ENCODE assay signal across 22 mouse cellular contexts in the genomic region with DNA sequence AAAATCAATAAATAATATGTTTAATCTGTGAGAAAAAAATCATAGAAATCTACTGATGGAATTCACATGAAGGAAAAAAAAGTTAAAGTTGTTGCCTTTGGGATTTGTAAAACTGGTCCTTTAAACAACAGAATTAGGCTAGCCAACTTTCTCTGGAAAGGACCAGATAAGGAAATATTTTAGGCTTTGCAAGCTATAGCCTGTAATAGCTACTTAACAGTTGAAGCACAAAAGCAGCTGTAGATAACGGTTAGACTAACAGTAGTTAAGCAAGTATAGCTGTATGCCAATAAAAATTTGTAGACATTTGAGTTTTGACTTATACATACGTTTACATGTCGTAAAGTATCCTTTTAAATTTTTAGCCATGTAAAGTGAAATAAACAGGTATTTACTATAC. TPM values are rescaled to one million over a fixed set of nuclear protein-coding genes. Genes with fewer than 3 reads are reported as not detected.
DNase-seq lines count a peak whose midpoint lies in the region; ATAC-seq and TF ChIP-seq lines count a peak whose summit lies in the region.
"Had no signal": no experiment of that assay in that cellular context is flagged by ENCODE, and none has a peak within 500 bp of the region (broad histone marks: within the 10 kb centered on the region; RNA-seq: fewer than 3 reads in every experiment).

No protein-coding gene starts in this region.

- H3K9me3 ChIP-seq in MEL (replicated peaks; ENCODE audit: insufficient read depth, low read length): no peaks in the 10 kb centered on the region
- H3K9me3 ChIP-seq in midbrain, embryonic 11.5 days (ENCODE audit: control insufficient read depth, low read length): no peaks in the 10 kb centered on the region
- H3K9me3 ChIP-seq: G1E had no signal

- no peak overlapping the region for H3K4me3 ChIP-seq in MEL (ENCODE audit: control insufficient read depth in 1 of 2, insufficient read depth in 1 of 2, low read depth in 2 of 2, low read length in 2 of 2)
- H3K4me3 ChIP-seq in thymus, adult 2 months (ENCODE audit: control insufficient read depth, insufficient read depth, low read length): no peak overlapping the region
- H3K4me3 ChIP-seq in midbrain, embryonic 11.5 days (ENCODE audit: low read depth, low read length): no peak overlapping the region

- no peak for TF ChIP-seq CTCF in MEL (IDR thresholded peaks at IDR 0.05 in 2 of 3, conservative IDR thresholded peaks at IDR 0.05 in 1 of 3; ENCODE audit: control insufficient read depth in 1 of 3, insufficient read depth in 1 of 3, low read depth in 2 of 3, low read length in 3 of 3, poor library complexity in 1 of 3, severe bottlenecking in 1 of 3)
- no peak for TF ChIP-seq CTCF in thymus, adult 2 months (IDR thresholded peaks at IDR 0.05; ENCODE audit: borderline replicate concordance, control insufficient read depth, extremely low read depth, insufficient read depth, low read length, poor library complexity)

- WGBS in thymus, adult 2 months: 96% methylated on average over 3 of the region's 3 CpGs
- WGBS in midbrain, embryonic 11.5 days: 94% methylated on average over 3 of the region's 3 CpGs

- DNase-seq in MEL (ENCODE audit: low read depth, low spot score): peak; percentile 21
- no peak for DNase-seq in cerebellum, postnatal 25 days
- DNase-seq in thymus, adult 2 months: no peak
- no peak for DNase-seq in midbrain, embryonic 11.5 days (ENCODE audit: low spot score, missing footprints)
- DNase-seq: adrenal gland, adult 2 months; adrenal gland, adult 8-10 months; adrenal gland, postnatal 10 days; adrenal gland, postnatal 14 days; adrenal gland, postnatal 25 days; adrenal gland, postnatal 36 days; B cell, adult 2 months; cerebellum, adult 11 months; cerebellum, adult 11-12 months; cerebellum, adult 18-20 months; cerebellum, adult 2 months had no signal

- no peaks in the 10 kb centered on the region for H3K27me3 ChIP-seq in MEL (ENCODE audit: control insufficient read depth in 1 of 2, insufficient read depth in 2 of 2, low read length in 2 of 2)
- no peaks in the 10 kb centered on the region for H3K27me3 ChIP-seq in thymus, adult 2 months (ENCODE audit: control insufficient read depth, insufficient read depth, low read length)
- no peaks in the 10 kb centered on the region for H3K27me3 ChIP-seq in midbrain, embryonic 11.5 days (ENCODE audit: control insufficient read depth, insufficient read depth, low read length)
- H3K27me3 ChIP-seq: CH12.LX, Patski had no signal

- H3K79me2 ChIP-seq in MEL (ENCODE audit: control insufficient read depth, insufficient read depth, low read length, poor library complexity): no peaks in the 10 kb centered on the region

- peaks cover 0 to 5% of the 10 kb centered on the region in 2 experiments; a peak in 2 of 4 replicates for H3K4me1 ChIP-seq in MEL (ENCODE audit: control insufficient read depth in 1 of 2, insufficient read depth in 2 of 2, low read length in 2 of 2)
- H3K4me1 ChIP-seq in thymus, adult 2 months (replicated peaks; ENCODE audit: control insufficient read depth, insufficient read depth, low read length): no peaks in the 10 kb centered on the region
- no peaks in the 10 kb centered on the region for H3K4me1 ChIP-seq in midbrain, embryonic 11.5 days (ENCODE audit: control insufficient read depth, insufficient read depth, low read length)

- H3K36me3 ChIP-seq in MEL (ENCODE audit: control insufficient read depth in 1 of 2, insufficient read depth in 2 of 2, low read length in 2 of 2): peaks cover 1 to 3% of the 10 kb centered on the region in 2 experiments; a peak in 3 of 4 replicates
- peaks cover 3% of the 10 kb centered on the region; the same call in 1 of the 2 replicates for H3K36me3 ChIP-seq in thymus, adult 2 months (ENCODE audit: control insufficient read depth, insufficient read depth, low read length)
- peaks cover 2% of the 10 kb centered on the region; the same call in 1 of the 2 replicates for H3K36me3 ChIP-seq in midbrain, embryonic 11.5 days (ENCODE audit: control insufficient read depth, insufficient read depth, low read length)

- no peak overlapping the region for H3K27ac ChIP-seq in MEL (ENCODE audit: control insufficient read depth, low read depth, low read length)
- H3K27ac ChIP-seq in thymus, adult 2 months (ENCODE audit: control insufficient read depth, insufficient read depth, low read length): no peak overlapping the region
- H3K27ac ChIP-seq in midbrain, embryonic 11.5 days (ENCODE audit: low read depth, low read length): no peak overlapping the region

- TF ChIP-seq EP300 in MEL (IDR thresholded peaks at IDR 0.05; ENCODE audit: low read depth in 1 of 2, low read length in 2 of 2): peak; percentile 56 to 58; a peak in 3 of 4 replicates

- H3K4me2 ChIP-seq in midbrain, embryonic 11.5 days: no peak overlapping the region

- no peak for TF ChIP-seq RAD21 in MEL (IDR thresholded peaks at IDR 0.05; ENCODE audit: low read depth, low read length)

- no peak for TF ChIP-seq POLR2A in MEL (IDR thresholded peaks at IDR 0.05; ENCODE audit: control insufficient read depth in 1 of 2, insufficient read depth in 1 of 2, low read depth in 1 of 2, low read length in 2 of 2, poor library complexity in 1 of 2)
- TF ChIP-seq POLR2A in thymus, adult 2 months (IDR thresholded peaks at IDR 0.05; ENCODE audit: control insufficient read depth, extremely low read depth, insufficient read depth, low read length, poor library complexity): no peak

- no peak overlapping the region for H3K9ac ChIP-seq in MEL (ENCODE audit: control insufficient read depth, low read depth, low read length, poor library complexity, severe bottlenecking)
- H3K9ac ChIP-seq in midbrain, embryonic 11.5 days (ENCODE audit: low read length): no peak overlapping the region

- ATAC-seq in megakaryocyte progenitor cell, adult 5-6 weeks (replicated peaks; ENCODE audit: poor library complexity): 0 out of 2 replicates have a peak, but pooled peaks have one; percentile 26
- ATAC-seq in megakaryocyte-erythroid progenitor cell, adult 5-6 weeks (replicated peaks; ENCODE audit: low FRiP score, low TSS enrichment, poor library complexity, severe bottlenecking): peak; percentile 59; the same call in 1 of the 2 replicates
- no peak for ATAC-seq in midbrain, embryonic 11.5 days (ENCODE audit: low FRiP score)
- ATAC-seq: activated CD4-positive, CD25-positive, alpha-beta regulatory T cell, adult 4 months; CD4-positive, CD25-positive, alpha-beta regulatory T cell, adult 4 months; Patski had no signal

TF ChIP-seq in MEL, 35 proteins besides CTCF, POLR2A, EP300 and RAD21:
- TF ChIP-seq TAL1 (IDR thresholded peaks at IDR 0.05; ENCODE audit: low read length) (no peak), KAT2A (conservative IDR thresholded peaks at IDR 0.05; ENCODE audit: low read depth, low read length) (no peak), MYB (IDR thresholded peaks at IDR 0.05; ENCODE audit: low read depth, low read length) (peak; percentile 50; the same call in 1 of the 2 replicates), ZNF384 (IDR thresholded peaks at IDR 0.05; ENCODE audit: low read depth, low read length) (no peak), TCF12 (IDR thresholded peaks at IDR 0.05; ENCODE audit: low read depth, low read length) (peak; percentile 56; the same call in 1 of the 2 replicates), POLR2AphosphoS5 (IDR thresholded peaks at IDR 0.05; ENCODE audit: borderline replicate concordance, low read depth, low read length) (no peak), MAZ (IDR thresholded peaks at IDR 0.05; ENCODE audit: low read depth, low read length) (no peak), MAX (IDR thresholded peaks at IDR 0.05; ENCODE audit: low read length) (no peak), MEF2A (IDR thresholded peaks at IDR 0.05; ENCODE audit: extremely low read depth, insufficient replicate concordance, low read depth, low read length, poor library complexity, severe bottlenecking) (peak; percentile 45; the same call in 1 of the 2 replicates), ETS1 (IDR thresholded peaks at IDR 0.05; ENCODE audit: low read depth, low read length) (peak; percentile 35; the same call in 1 of the 2 replicates), GATA1 (IDR thresholded peaks at IDR 0.05; ENCODE audit: low read depth, low read length) (peak; percentile 59; the same call in 1 of the 2 replicates)

RNA-seq across cellular contexts. Expression of a gene that starts 11.2 kb away (rescaled TPM):
- total RNA-seq in MEL (2012; rRNA removed): 0.27 and 0.65 TPM in 2 replicates
- polyA plus RNA-seq in MEL (2012; ENCODE audit: insufficient read depth in 1 of 2, insufficient read length in 2 of 2, low read depth in 1 of 2, low replicate concordance in 2 of 2, missing spikeins in 1 of 2): under 1 TPM in 1 of 2 experiments, not detected in 1; 0.68 TPM
- 0.42 and 1.4 TPM in 2 replicates for total RNA-seq in megakaryocyte progenitor cell, adult 5-6 weeks (2015)
- 1.1 TPM in 1 of 2 replicates, not detected in the other for total RNA-seq in megakaryocyte progenitor cell, adult 5-6 weeks (2017)
- 0.17 TPM in 1 of 2 replicates, not detected in the other for total RNA-seq in megakaryocyte-erythroid progenitor cell, adult 5-6 weeks (2014; fragmentation: Nextera tagmentation)
- 4.3 TPM in 1 of 2 replicates, not detected in the other for total RNA-seq in megakaryocyte-erythroid progenitor cell, adult 5-6 weeks (2017)
- 0.65 and 1.2 TPM in 2 replicates for polyA plus RNA-seq in thymus, adult 2 months (2012; rRNA removed)
- 0.86 and 1.9 TPM in 2 replicates for polyA plus RNA-seq in midbrain, embryonic 11.5 days (2014; fragmentation: Nextera tagmentation; extraction: Ambion mirVana)
- polyA plus RNA-seq: adrenal gland, adult 2 months had no signal

RNA-seq across cellular contexts. Expression of a gene that starts 11.4 kb away (rescaled TPM):
- 15.8 and 16.8 TPM in 2 replicates for total RNA-seq in MEL (2012; rRNA removed)
- 10 to 100 TPM; 34.1 to 35.0 TPM for polyA plus RNA-seq in MEL (2012; ENCODE audit: insufficient read depth in 1 of 2, insufficient read length in 2 of 2, low read depth in 1 of 2, low replicate concordance in 2 of 2, missing spikeins in 1 of 2)
- 14.1 and 18.5 TPM in 2 replicates for total RNA-seq in megakaryocyte progenitor cell, adult 5-6 weeks (2015)
- 30.7 and 37.1 TPM in 2 replicates for total RNA-seq in megakaryocyte progenitor cell, adult 5-6 weeks (2017)
- total RNA-seq in megakaryocyte-erythroid progenitor cell, adult 5-6 weeks (2014; fragmentation: Nextera tagmentation): 16.7 and 30.8 TPM in 2 replicates
- 32.3 and 32.9 TPM in 2 replicates for total RNA-seq in megakaryocyte-erythroid progenitor cell, adult 5-6 weeks (2017)
- 46.6 and 47.6 TPM in 2 replicates for polyA plus RNA-seq in thymus, adult 2 months (2012; rRNA removed)
- 78.4 and 84.6 TPM in 2 replicates for polyA plus RNA-seq in midbrain, embryonic 11.5 days (2014; fragmentation: Nextera tagmentation; extraction: Ambion mirVana)

RNA-seq across cellular contexts. Expression of a gene that starts 35.4 kb away (rescaled TPM):
- total RNA-seq in MEL (2012; rRNA removed): 8.7 and 11.2 TPM in 2 replicates
- 10 to 100 TPM in 1 of 2 experiments, not detected in 1; 14.2 TPM for polyA plus RNA-seq in MEL (2012; ENCODE audit: insufficient read depth in 1 of 2, insufficient read length in 2 of 2, low read depth in 1 of 2, low replicate concordance in 2 of 2, missing spikeins in 1 of 2)
- 12.7 and 18.7 TPM in 2 replicates for total RNA-seq in megakaryocyte progenitor cell, adult 5-6 weeks (2015)
- 11.1 and 11.7 TPM in 2 replicates for total RNA-seq in megakaryocyte progenitor cell, adult 5-6 weeks (2017)
- 4.6 and 19.2 TPM in 2 replicates for total RNA-seq in megakaryocyte-erythroid progenitor cell, adult 5-6 weeks (2014; fragmentation: Nextera tagmentation)
- 14.6 and 25.7 TPM in 2 replicates for total RNA-seq in megakaryocyte-erythroid progenitor cell, adult 5-6 weeks (2017)
- polyA plus RNA-seq in thymus, adult 2 months (2012; rRNA removed): 2.6 and 4.1 TPM in 2 replicates
- 73.6 and 85.6 TPM in 2 replicates for polyA plus RNA-seq in midbrain, embryonic 11.5 days (2014; fragmentation: Nextera tagmentation; extraction: Ambion mirVana)
